Mouse (Mus musculus) erythroblast, embryonic 14.5 days (primary cell): ENCODE data around the gene Sfswap.

Experiments used
- GATA1 ChIP-seq: IDR thresholded peaks from 2 replicates; pipeline ENCODE4 v1.6.1; 2012; ENCODE audit warnings: low read length, inconsistent platforms, mixed read lengths
- TAL1 ChIP-seq: IDR thresholded peaks from 3 replicates; pipeline ENCODE4 v1.6.1; 2012; ENCODE audit warnings: low read length, inconsistent platforms, mixed read lengths

DNA sequence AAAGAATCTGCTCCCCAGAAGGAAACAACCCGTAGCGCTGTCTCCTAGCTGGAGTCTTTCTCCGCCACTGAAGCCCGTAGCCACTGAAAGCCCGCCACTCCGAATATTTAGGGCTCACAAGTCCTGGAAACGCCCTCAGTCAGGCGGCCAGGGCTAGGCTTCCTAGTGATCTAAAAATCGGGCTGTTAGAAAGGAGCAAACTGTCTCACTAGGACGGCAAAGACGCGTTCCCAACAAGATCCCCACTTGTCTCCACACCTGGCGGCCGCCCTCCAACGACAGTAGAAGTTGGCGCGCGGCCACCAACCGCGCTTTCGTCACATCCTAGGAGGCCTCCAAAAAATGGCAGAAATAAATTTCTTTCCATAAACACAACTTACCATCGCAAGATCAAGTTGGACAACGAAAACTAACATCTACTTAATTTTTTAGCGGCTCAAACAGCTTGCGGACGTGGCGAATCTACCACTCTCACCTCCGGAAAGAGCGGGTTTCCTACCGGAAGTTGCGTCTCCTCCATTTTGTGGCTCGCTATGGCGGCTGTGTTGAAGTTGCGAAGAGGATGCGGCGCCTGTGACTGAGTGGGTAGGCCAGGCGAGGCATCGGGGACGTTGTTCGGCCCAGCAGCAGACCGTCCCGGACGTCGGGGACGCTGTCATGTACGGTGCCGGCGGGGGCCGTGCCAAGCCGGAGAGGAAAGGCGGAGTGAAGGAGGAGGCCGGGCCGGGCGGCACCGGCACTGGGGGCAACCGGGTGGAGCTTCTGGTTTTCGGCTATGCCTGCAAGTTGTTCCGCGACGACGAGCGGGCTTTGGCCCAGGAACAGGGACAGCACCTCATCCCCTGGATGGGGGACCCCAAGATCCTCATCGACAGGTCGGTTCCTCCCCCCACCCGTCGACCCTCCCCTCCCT lies at the start of gene Sfswap:
- no peak for TF ChIP-seq TAL1
- no peak for TF ChIP-seq GATA1
